Mouse (Mus musculus) bone marrow macrophage, adult 2 months (primary cell): ENCODE data around the gene Aunip.

Experiments used
- CTCF ChIP-seq: IDR thresholded peaks from 2 replicates; pipeline ENCODE4 v1.5.1; 2012; ENCODE audit warnings: low read depth, mild to moderate bottlenecking, low read length, moderate library complexity
- POLR2A ChIP-seq: IDR thresholded peaks from 2 replicates; pipeline ENCODE4 v1.6.1; 2012; ENCODE audit warnings: mild to moderate bottlenecking, low read depth, low read length, borderline replicate concordance

GRCm38 (mm10) chr4:134484231-134484630 is 26.6 kb upstream of the Aunip start:
- TF ChIP-seq CTCF (no peak), POLR2A (no peak)
